Mouse (Mus musculus) frontal cortex, postnatal 36 days (tissue): ENCODE data around the gene Ptcd3.
A peak's percentile ranks its signal among the peaks of the same experiment; 100 is the strongest.
"Not testable (repeated sequence)": the region's sequence is repeated elsewhere in the genome, so short reads cannot be mapped to it uniquely, and the experiment has no call there.

ENCODE experiments used
- DNase-seq, 2 experiments: peaks; one replicate each; pipeline ENCODE4 v3.0.0; 2022; ENCODE audit warnings: low spot score in 2 of 2

Ptcd3 gene

GRCm38 (mm10) chr6:71871396-71871795, 37.2 kb downstream of the Ptcd3 start:
- no peak for DNase-seq

- DNase-seq: no peak
Measured at GRCm38 (mm10) chr6:71868809-71869208, 39.7 kb downstream of the Ptcd3 start.

- no peak for DNase-seq
Measured at GRCm38 (mm10) chr6:71867751-71868150, 40.8 kb downstream of the Ptcd3 start.

- DNase-seq: not testable (repeated sequence)
Measured at GRCm38 (mm10) chr6:71846906-71847305, 61.6 kb downstream of the Ptcd3 start.

GRCm38 (mm10) chr6:71840597-71841290, 67.8 kb downstream of the Ptcd3 start:
- DNase-seq: no peak

GRCm38 (mm10) chr6:71839815-71840214, 68.7 kb downstream of the Ptcd3 start:
- no peak for DNase-seq

GRCm38 (mm10) chr6:71836811-71837210, 71.7 kb downstream of the Ptcd3 start:
- no peak for DNase-seq

- peak; percentile 94 to 98 for DNase-seq
Measured at GRCm38 (mm10) chr6:71831581-71831960, 77.0 kb downstream of the Ptcd3 start.

GRCm38 (mm10) chr6:71830690-71831580, 77.6 kb downstream of the Ptcd3 start, which contains the start of gene Immt:
Gene Immt, plus strand, starts transcription at chr6:71831331.
- DNase-seq: peak; percentile 96 to 97
